Mouse (Mus musculus) forelimb bud, embryonic 11.5 days (tissue): ENCODE measurements around the gene Slc12a4.
A peak's percentile ranks its signal among the peaks of the same experiment; 100 is the strongest.

Experiments
- DNase-seq: peaks from one replicate; pipeline ENCODE4 v3.0.0-alpha.2; 2012; ENCODE audit warnings: low read depth, low spot score

The Slc12a4 gene

DNA sequence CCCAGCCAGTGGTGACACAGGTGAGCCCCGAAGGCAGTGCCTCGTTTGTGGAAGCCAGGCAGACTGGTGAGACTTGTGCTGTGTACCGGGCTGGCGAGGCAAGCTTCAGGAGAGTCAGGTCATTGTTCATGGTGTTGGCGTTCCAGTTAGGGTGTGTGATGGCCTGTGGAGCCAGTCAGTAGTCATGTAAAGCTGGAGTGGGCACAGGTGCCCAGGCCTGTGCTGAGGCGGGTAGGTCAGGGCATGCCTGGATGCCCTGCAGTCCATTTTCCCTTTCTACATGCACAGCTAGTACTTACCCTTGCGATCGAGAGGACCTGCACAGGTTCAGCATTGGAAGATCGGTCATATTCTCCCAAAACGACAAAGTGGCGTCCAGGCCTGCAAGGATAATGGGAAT is 33.4 kb downstream of the Slc12a4 start:
- no peak for DNase-seq

DNA sequence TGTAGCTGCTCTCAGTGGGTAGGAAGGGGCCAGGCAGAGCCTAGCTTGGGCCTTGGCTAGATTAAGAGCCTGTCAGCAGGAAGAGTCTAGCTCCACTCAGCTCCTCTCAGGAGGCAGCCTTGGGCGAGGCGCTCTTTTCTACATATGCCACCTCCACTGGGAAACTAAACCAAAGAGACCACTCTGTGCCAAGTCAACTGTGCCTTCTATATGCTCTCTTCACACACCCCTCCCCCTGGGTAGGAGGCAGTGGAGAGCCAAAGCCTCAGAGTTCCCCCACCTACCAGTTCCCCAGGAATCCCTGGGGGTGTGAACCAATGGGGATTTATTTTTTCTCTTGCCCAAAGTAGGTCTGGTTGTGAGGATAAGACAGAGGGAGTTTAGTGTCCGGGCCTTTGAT is 34.6 kb downstream of the Slc12a4 start:
- DNase-seq = no peak

DNA sequence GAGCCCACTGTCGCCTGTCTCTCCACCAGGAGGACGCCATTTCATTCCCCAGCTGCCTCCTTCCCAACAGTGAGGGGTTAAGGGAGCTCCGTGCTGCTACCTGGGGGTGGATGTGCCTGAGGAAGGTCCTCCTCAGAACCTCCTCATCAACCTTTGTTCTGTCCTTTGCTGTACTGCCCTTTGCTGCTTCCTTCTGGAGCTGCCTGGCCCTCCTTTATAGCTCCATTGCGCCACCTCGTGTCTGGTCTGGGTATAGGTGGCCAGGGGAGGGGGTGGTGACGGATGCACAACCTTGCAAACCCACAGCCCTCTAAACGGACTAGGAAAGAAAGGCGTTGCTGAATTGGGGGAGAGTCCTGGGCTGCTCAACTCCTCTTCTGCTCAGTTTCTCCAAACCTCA is 35.3 kb downstream of the Slc12a4 start:
- DNase-seq = peak; percentile 78

- no peak for DNase-seq
These were observed 40.8 kb downstream of the Slc12a4 start for GRCm38 (mm10) chr8:105925123-105925522.

- DNase-seq = no peak
These were observed 46.5 kb downstream of the Slc12a4 start for GRCm38 (mm10) chr8:105919390-105919789.

DNA sequence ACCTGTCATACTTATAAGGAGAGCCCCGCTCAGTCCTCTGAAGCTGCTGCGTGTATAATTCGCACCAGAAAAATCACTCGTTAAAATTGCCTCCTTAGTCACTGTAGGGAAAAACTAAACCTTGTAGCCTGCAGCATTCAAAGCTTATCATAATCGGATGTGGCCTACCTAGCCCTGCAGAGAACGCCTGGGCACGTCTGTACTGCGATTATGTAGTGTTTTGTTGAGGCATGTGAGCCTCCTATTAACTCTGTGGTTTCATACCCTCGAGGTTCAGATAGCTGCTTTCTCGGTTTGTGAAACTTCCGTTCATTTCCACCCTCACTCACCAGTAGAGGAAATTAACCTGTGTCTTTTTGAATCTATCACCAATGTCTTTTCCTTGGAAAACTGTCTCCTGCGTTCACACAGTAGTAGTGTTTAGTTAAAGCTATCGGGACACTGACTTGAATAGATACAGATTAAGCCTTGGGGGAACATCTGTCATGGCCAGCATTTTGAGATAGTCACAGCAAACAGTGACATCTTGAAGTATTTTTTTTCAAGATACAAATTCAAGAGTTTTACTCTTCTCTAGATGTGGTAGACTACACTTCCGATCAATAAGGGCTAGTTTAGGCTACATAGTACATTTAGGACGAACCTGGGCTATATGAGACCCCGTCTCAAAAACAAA is 64.8 kb downstream of the Slc12a4 start:
- no peak for DNase-seq

DNA sequence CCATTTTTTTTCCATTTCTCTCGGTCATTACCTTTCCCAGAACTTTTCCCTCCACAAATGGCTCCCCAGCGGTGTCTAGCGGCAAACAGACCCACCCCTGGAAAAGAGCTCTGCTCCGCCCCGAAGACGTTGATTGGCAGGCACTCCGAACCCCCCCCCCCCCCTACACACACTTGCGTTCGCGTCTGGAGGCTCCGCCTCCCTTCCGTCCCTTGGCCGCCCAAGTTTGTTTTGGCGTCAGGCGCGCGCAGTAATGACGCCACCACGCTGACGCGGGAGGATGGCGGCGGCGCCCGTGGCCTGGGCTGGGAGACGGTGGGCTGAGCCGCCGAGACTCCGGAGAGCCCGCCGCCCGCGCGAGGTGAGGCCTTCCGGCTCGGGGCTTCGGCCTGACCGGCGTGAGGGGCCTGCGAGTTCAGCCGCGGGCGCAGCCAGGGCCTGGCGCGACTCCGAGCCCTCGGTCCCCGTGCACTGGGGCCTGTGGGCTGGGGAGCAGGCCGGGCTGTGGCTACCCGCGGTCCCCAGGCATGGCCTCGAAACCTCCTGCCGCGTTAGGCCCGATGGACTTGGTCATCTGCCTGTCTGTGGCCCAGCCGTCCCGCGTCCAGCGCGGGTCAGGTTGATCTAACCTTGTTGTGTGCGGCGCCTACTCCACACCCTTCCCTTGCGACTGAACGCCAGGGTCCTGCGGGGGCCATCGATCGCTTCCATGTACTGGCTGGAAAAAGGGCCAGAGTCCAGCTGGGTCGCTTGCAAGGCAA is 65.5 kb downstream of the Slc12a4 start, which contains the start of gene Pskh1:
Pskh1 (plus strand) TSS at position 262 of the 761 bp plus-strand sequence.
- peak; percentile 96 for DNase-seq

GRCm38 (mm10) chr8:105897801-105898480 is 68.0 kb downstream of the Slc12a4 start:
- no peak for DNase-seq
